Mouse (Mus musculus) cerebral cortex, adult 2 months (tissue): ENCODE data around the gene Gsx1.

Experiments used
- WGBS: fragments of 180-500 bp; shearing (Covaris S2); methylation state at CpG from one replicate; pipeline ENCODE4 v1.1.7; 2018; 5-methylcytosine and 5-hydroxymethylcytosine counted together

Gsx1 gene

GRCm38 (mm10) chr5:147188571-147188975, at the start of gene Gsx1:
TSS of gene Gsx1 (plus strand) at chr5:147188696.
- WGBS: 1% methylated on average over 37 of the region's 37 CpGs

- WGBS: 44% methylated on average over 13 of the region's 13 CpGs
These were observed 33.6 kb upstream of the Gsx1 start for GRCm38 (mm10) chr5:147154806-147155371.

GRCm38 (mm10) chr5:147155449-147156133, 32.9 kb upstream of the Gsx1 start:
- WGBS: 23% methylated on average over 13 of the region's 13 CpGs

- WGBS: 66% methylated on average over 3 of the region's 3 CpGs
These were observed 32.1 kb upstream of the Gsx1 start for GRCm38 (mm10) chr5:147156376-147156775.

- 81% methylated on average over 7 of the region's 7 CpGs for WGBS
These were observed 31.1 kb upstream of the Gsx1 start for GRCm38 (mm10) chr5:147157441-147157840.

- 88% methylated on average over 6 of the region's 6 CpGs for WGBS
These were observed 29.2 kb upstream of the Gsx1 start for GRCm38 (mm10) chr5:147159320-147159719.

GRCm38 (mm10) chr5:147159792-147160191, 28.7 kb upstream of the Gsx1 start:
- 85% methylated on average over 2 of the region's 2 CpGs for WGBS

GRCm38 (mm10) chr5:147165060-147165459, 23.4 kb upstream of the Gsx1 start:
- 86% methylated on average over 6 of the region's 6 CpGs for WGBS

- WGBS: 96% methylated on average over 7 of the region's 7 CpGs
These were observed 18.4 kb upstream of the Gsx1 start for GRCm38 (mm10) chr5:147170088-147170487.

GRCm38 (mm10) chr5:147174046-147174445, 14.4 kb upstream of the Gsx1 start:
- 94% methylated on average over 3 of the region's 3 CpGs for WGBS

GRCm38 (mm10) chr5:147185174-147185915, 3.2 kb upstream of the Gsx1 start:
- WGBS: 25% methylated on average over 17 of the region's 19 CpGs

- 1% methylated on average over 25 of the region's 26 CpGs for WGBS
These were observed 2.5 kb upstream of the Gsx1 start for GRCm38 (mm10) chr5:147186001-147186431.

GRCm38 (mm10) chr5:147186781-147187551, 1.5 kb upstream of the Gsx1 start:
- 3% methylated on average over 37 of the region's 37 CpGs for WGBS

- 3% methylated on average over 25 of the region's 25 CpGs for WGBS
These were observed 835 bp upstream of the Gsx1 start for GRCm38 (mm10) chr5:147187552-147188170.

GRCm38 (mm10) chr5:147189156-147189555, 660 bp downstream of the Gsx1 start:
- 2% methylated on average over 28 of the region's 28 CpGs for WGBS

GRCm38 (mm10) chr5:147189836-147190602, 1.5 kb downstream of the Gsx1 start:
- 3% methylated on average over 46 of the region's 46 CpGs for WGBS

- WGBS: 6% methylated on average over 7 of the region's 7 CpGs
These were observed 2.4 kb downstream of the Gsx1 start for GRCm38 (mm10) chr5:147190885-147191284.

GRCm38 (mm10) chr5:147191801-147192575, 3.5 kb downstream of the Gsx1 start:
- 6% methylated on average over 24 of the region's 24 CpGs for WGBS

GRCm38 (mm10) chr5:147192576-147192960, 4.1 kb downstream of the Gsx1 start:
- WGBS: 19% methylated on average over 9 of the region's 9 CpGs

- 49% methylated on average over 6 of the region's 6 CpGs for WGBS
These were observed 16.4 kb downstream of the Gsx1 start for GRCm38 (mm10) chr5:147204905-147205304.
